Mouse (Mus musculus) heart, adult 9 months (tissue): ENCODE measurements at regions not wholly inside any gene's neighbourhood (a gene's known extent, or its start where the extent isn't known, plus 50 kb on each side); places are given as distances from the start of the nearest gene placed in this dataset.

Source experiments
- DNase-seq, 2 experiments: peaks; one replicate each; pipeline ENCODE4 v3.0.0; 2022; ENCODE audit warnings: low spot score in 2 of 2

DNA sequence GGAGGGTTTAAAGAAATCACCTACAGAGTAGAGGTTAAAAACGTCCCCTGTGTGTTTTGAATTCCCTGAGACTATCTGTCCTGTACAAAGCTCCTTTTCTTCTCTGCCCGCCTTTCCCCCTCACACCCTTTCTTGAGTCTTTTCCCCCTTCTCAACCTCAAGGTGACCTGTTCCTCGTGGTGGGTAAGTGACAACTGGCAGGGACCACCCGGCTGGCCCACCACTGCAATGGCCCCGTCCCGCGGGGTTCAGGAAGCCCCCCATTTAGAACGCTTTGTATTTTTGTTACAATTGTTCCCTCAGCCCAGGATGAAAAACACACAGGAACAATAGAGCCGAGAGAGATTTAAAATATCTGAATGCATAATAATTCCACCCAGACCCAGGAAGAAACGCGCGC, 272.9 kb upstream of the Sox2 start:
- no peak for DNase-seq

DNA sequence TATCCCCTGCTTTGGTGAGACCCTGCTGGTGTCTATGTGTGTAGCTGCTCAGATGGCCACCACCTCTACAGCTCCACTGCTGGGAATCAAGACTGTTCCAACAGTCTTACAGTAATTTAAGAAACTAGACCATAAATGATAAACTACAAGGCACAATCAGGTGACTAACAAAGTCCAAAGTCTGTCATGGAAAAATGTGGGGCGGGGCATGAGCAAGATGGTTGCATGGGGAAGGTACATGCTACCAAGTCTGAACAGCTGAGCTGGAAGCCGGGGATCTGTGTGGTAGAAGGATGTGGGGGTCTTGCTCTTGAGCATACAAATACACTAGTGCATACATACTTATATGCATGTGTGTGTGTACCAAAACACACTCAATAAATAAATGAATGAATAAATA, 278.8 kb upstream of the Sox2 start:
- DNase-seq: no peak

DNA sequence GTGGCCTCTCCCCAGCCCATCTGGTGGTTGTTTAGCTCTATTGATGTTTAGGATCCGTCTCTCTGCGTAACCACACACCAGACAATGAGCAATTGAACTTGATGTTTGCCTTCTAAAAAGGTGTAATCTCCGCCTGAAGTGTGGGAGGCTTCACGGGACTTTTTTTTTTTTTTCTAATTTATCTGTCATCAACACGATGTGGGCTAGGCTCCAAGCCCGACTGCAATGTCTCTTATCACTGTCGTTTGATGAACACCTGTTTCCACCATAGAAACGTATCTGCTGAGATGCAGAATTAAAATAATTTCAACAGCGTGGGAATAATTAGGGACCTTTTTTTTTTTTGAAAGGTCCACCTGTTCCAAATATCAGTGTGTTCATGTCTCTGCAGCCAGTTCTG, 257.0 kb upstream of the Dnajc19 start:
- no peak for DNase-seq

GRCm38 (mm10) chr3:34333555-34333954, 252.4 kb upstream of the Dnajc19 start:
- DNase-seq: no peak

DNA sequence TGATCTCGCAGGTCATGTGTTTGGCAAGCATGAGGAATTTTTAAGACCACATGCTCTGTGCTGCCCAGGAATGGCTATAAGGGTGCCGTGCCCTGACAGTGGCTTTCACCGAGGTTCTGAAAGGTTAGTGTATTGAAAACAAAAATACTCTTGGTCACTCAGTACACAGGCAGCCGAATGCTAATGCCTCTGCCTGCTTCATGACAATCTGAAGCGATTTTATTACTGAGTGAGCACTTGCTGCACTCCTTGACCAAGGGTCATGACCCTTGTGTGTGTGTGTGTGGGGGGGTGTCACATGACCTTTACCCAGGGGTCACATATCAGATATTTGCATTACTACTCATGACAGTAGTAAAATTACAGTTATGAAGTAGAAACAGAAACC, 250.8 kb upstream of the Dnajc19 start:
- DNase-seq: no peak

GRCm38 (mm10) chr3:34330970-34331888, 250.1 kb upstream of the Dnajc19 start:
- DNase-seq: no peak

- DNase-seq: no peak
Observed at GRCm38 (mm10) chr3:34328865-34329264, 247.7 kb upstream of the Dnajc19 start.

DNA sequence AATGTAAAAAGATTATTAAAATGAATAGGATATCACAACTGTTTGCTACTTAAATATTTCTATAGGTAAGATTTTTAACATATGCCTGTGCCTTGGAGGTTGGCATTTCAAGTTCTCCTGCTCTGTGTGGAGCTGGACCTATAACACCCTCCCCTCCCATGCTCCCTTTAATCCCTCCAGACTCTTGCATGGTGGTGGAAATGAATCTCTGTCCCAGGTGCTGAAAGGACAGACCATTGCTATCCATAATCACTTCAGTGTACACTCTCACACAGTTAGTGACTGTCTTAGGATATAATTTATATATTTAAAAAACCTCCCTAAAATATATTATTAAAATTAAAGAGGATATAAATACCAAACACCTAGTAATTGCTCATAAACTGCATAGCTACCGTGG, 244.5 kb upstream of the Dnajc19 start:
- DNase-seq: no peak

GRCm38 (mm10) chr3:34322527-34323210, 241.5 kb upstream of the Dnajc19 start:
- DNase-seq: no peak

- no peak for DNase-seq
Observed at GRCm38 (mm10) chr3:34314798-34315197, 233.7 kb upstream of the Dnajc19 start.

GRCm38 (mm10) chr3:34314393-34314792, 233.3 kb upstream of the Dnajc19 start:
- no peak for DNase-seq

DNA sequence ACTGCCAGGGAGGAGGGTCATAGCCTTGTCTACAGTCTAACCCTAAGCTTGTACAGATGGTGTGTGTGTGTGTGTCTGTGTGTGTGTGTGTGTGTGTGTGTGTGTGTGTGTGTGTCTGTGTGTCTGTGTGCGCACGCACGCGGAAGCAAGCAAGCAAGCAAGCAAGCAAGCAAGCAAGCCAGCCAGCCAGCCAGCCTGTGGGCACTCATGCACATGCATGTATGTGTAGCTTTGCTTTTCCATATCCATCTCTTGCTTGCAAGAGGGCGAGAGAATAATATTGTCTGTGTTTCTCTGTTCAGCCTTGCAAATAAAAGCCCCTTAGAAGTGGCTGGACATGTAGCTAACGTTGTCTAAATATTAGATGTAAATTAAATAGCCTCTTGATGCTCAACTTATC, 230.8 kb upstream of the Dnajc19 start:
- DNase-seq: no peak

GRCm38 (mm10) chr3:34299637-34300036, 218.5 kb upstream of the Dnajc19 start:
- DNase-seq: no peak

GRCm38 (mm10) chr3:34287836-34288235, 206.7 kb upstream of the Dnajc19 start:
- no peak for DNase-seq

DNA sequence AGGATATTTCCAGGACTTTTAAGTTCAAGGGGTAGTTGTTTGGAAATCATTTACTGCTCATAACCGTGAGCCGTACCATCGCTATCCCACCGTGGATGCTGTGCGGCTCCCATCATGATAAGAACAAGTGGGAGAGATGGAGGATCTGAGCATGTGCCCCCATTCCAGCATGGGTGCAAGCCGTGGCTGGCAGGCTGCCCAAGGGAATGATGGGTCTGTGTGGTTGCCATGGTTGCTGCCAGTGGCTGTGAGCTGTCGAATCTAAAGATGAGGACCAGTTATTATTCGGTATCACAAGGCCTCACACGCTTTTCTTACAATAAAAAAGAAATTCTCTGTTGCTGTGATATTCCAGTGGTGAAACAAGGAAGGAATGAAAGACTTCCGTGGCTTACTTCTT, 189.0 kb upstream of the Dnajc19 start:
- DNase-seq: no peak

DNA sequence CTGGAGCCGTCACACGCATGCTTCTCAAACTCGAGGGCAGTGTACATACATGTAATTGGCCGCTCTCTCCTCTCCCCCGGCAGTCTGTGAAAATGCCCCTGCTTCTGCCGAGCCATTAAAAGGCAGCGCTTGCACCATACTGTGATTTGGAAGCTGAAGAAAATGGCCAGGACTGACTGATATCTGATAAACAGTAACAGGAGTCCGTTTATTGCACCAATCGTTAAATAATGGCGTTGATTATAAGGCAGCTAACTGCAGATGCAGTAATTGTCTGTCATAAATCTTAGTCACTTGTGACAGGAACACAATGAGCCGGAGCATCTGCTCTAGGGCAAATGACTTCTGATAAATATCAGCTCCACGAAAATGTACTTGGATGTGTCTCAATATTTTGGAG, 185.3 kb upstream of the Dnajc19 start:
- DNase-seq: no peak

DNA sequence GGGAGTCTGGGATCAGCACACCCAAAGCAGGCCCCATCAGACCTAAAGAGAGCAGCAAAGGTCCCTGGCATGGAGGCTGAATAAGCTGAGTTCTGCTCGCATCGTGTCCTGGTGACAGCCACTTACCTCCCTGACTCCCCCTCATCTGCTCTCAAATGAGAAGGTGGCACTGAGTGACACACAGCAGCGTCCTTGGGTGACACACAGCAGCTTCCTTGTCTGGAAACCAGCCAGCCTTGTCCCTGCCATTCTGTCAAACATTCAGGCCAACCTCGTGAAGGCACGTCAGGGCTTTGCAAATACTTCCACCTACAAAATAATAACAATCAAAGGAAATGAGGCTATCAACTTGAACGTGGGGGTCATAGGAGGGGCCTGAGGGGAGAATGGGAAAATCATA, 183.7 kb upstream of the Dnajc19 start:
- DNase-seq: no peak

DNA sequence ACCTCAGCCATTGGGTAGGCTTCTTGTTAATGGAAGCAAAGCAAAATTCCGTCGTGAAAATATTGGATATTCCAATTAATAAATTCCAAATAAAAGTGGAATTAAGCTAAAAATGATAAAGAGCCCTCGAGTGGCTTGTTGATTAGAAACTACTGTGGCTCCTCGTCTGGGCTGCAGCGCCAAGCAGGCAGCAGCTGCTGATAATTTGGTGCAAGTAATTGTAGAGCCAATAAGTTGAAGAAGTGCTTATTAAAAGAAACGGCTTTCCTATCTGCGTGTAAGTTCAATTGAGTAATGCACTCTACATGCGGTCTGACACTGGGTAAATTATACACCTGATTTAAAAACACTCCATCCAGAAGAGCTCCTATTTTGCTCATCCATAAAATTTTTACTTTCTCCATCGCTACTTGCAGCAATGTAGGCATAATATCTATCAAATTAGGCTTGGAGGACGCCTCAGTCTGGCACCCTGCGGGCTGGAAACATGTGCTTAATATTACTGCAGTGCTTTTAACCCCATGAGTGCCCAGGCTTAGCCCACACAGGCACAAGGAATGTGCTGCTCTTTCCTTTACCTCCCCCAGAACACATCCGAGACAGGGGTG, 171.7 kb upstream of the Dnajc19 start:
- no peak for DNase-seq

DNA sequence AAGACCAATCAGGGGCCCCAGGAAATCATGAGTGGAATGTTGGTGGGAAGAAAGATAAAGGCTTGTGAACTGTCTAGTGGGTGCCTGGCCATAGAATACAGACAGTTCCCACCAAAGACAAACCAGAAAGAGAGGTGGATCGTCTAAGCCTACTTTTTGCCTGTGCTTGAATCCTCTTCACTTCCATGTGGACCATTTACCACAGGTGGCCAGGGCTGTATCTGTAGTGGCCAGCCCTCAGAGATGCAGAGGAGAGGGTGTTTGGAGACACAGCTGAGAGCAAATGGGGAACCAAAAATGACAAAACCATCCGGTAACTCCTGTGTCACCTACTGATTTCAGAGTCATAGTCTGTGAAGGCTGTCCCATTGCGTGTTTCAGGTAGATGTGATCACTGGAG, 161.0 kb upstream of the Dnajc19 start:
- DNase-seq: no peak

DNA sequence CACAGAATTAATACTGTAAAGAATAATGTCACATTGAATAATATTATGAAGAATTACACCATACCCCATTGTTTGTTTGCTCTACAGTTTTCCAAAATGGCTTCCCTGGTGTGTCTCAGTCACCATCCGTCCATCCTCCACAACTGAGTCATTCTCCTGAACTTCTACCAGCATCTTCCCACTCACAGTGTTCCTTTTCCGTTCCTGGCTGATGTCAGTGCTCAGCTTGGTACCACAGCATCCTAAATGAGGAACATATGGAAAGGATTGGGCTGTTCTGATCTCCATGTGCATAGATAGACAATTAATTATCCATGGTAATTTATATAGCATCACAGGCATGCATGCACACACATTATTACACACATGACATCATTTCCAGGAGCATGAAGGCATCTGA, 158.9 kb upstream of the Dnajc19 start:
- DNase-seq: no peak

- DNase-seq: no peak
Observed at GRCm38 (mm10) chr3:34234391-34234790, 153.3 kb upstream of the Dnajc19 start.

- no peak for DNase-seq
Observed at GRCm38 (mm10) chr3:34232329-34233250, 151.5 kb upstream of the Dnajc19 start.
